Mouse (Mus musculus): ENCODE measurements around the gene Plekha8. TPM values are rescaled to one million over a fixed set of nuclear protein-coding genes. Genes with fewer than 3 reads are reported as not detected.

Gene Plekha8
- polyA plus RNA-seq, 1 experiment from 2014 or later: 4.7 TPM

DNA sequence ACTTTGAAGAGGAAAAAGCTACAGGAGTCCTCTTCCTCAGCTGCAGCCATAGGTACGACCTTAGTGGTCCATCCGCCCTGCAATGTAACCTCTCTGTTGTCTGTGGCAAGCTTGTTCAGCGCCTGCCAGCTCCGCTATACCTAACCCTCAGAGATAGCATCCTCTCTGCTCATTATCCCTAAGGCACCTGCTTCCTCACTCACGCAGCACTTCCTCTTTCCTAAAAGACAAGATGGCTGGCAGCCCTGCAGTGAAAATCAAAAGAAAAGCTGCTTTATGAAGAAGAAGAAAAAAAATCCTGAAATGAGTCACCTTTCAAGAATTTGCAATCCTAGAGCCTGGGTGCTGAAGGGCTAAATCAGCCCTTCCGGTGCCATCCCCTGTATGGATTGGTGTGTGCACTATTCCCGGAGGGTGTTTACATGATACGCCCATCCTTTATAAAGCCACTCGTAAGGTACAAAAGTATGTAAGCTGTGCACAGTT lies 30.4 kb upstream of the Plekha8 start:
- no peak overlapping the region for H3K9ac ChIP-seq (replicated peaks; ENCODE audit: low read depth)
- no peaks in the 10 kb centered on the region for H3K27me3 ChIP-seq (replicated peaks; ENCODE audit: insufficient read depth, low read length)
- H3K36me3 ChIP-seq (ENCODE audit: insufficient read depth, low read length): no peaks in the 10 kb centered on the region
- no peaks in the 10 kb centered on the region for H3K4me1 ChIP-seq (ENCODE audit: insufficient read depth, low read depth, low read length)
- ATAC-seq (no peak), DNase-seq (ENCODE audit: low spot score) (no peak)
- TF ChIP-seq CTCF (IDR thresholded peaks at IDR 0.05) (no peak), EP300 (IDR thresholded peaks at IDR 0.05) (no peak)
- no peak overlapping the region for H3K27ac ChIP-seq (ENCODE audit: low read length)
- 57% methylated on average over 9 of the region's 9 CpGs for WGBS
- H3K4me2 ChIP-seq (replicated peaks; ENCODE audit: low read depth, low read length): no peak overlapping the region
- no peaks in the 10 kb centered on the region for H3K9me3 ChIP-seq (ENCODE audit: low read length)
- no peak overlapping the region for H3K4me3 ChIP-seq (ENCODE audit: low read depth, low read length)

GRCm38 (mm10) chr6:54565012-54565411 lies 29.9 kb upstream of the Plekha8 start:
- H3K4me2 ChIP-seq (replicated peaks; ENCODE audit: low read depth, low read length): no peak overlapping the region
- H3K36me3 ChIP-seq (ENCODE audit: insufficient read depth, low read length): no peaks in the 10 kb centered on the region
- no peak overlapping the region for H3K9ac ChIP-seq (replicated peaks; ENCODE audit: low read depth)
- DNase-seq (ENCODE audit: low spot score): no peak
- no peak overlapping the region for H3K4me3 ChIP-seq (ENCODE audit: low read depth, low read length)
- H3K27me3 ChIP-seq (replicated peaks; ENCODE audit: insufficient read depth, low read length): no peaks in the 10 kb centered on the region
- WGBS: 61% methylated on average over 3 of the region's 3 CpGs
- no peaks in the 10 kb centered on the region for H3K4me1 ChIP-seq (ENCODE audit: insufficient read depth, low read depth, low read length)
- TF ChIP-seq CTCF (IDR thresholded peaks at IDR 0.05): no peak
- no peak for TF ChIP-seq EP300 (IDR thresholded peaks at IDR 0.05)
- no peaks in the 10 kb centered on the region for H3K9me3 ChIP-seq (ENCODE audit: low read length)
- no peak overlapping the region for H3K27ac ChIP-seq (ENCODE audit: low read length)
- no peak for ATAC-seq

- H3K27ac ChIP-seq (ENCODE audit: low read length): no peak within 1 kb of the TSS
- H3K4me2 ChIP-seq (replicated peaks; ENCODE audit: low read depth, low read length): peak within 1 kb of the TSS; percentile 74
- no peaks in the 10 kb centered on the region for H3K4me1 ChIP-seq (ENCODE audit: insufficient read depth, low read depth, low read length)
- ATAC-seq: peak; percentile 59
- H3K36me3 ChIP-seq (ENCODE audit: insufficient read depth, low read length): no peaks in the 10 kb centered on the region
- H3K9ac ChIP-seq (replicated peaks; ENCODE audit: low read depth): no peak within 1 kb of the TSS
- WGBS: 2% methylated on average over 57 of the region's 60 CpGs
- no peaks in the 10 kb centered on the region for H3K27me3 ChIP-seq (replicated peaks; ENCODE audit: insufficient read depth, low read length)
- DNase-seq (ENCODE audit: low spot score): peak; percentile 41
- H3K9me3 ChIP-seq (ENCODE audit: low read length): no peaks in the 10 kb centered on the region
- peak within 1 kb of the TSS; percentile 37 for H3K4me3 ChIP-seq (ENCODE audit: low read depth, low read length)
- TF ChIP-seq CTCF (IDR thresholded peaks at IDR 0.05) (no peak), EP300 (IDR thresholded peaks at IDR 0.05) (no peak)
These were observed 29.0 kb upstream of the Plekha8 start, which contains the start of gene Scrn1 for GRCm38 (mm10) chr6:54565665-54566545. Gene Scrn1 (minus strand): TSS chr6:54566489.

DNA sequence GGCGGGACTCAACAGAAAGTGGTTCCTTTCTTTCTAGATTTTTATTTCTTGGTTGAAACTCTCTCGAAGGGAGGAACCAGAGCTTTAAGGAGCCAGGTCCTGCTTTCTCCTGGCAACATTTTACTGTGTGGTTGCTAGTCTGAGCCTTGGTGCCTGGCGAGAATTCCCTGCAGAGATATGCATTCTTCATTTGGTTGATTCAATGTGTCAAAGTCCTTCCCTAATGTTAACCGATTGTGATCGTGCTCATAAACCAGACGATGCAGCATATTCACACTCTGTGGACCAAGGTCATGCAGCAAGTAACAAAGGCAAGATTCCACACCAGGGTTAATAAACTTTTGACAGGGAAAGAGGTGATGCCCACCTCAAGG lies 28.4 kb upstream of the Plekha8 start:
- no peaks in the 10 kb centered on the region for H3K4me1 ChIP-seq (ENCODE audit: insufficient read depth, low read depth, low read length)
- H3K9ac ChIP-seq (replicated peaks; ENCODE audit: low read depth): no peak overlapping the region
- WGBS: 13% methylated on average over 6 of the region's 6 CpGs
- no peaks in the 10 kb centered on the region for H3K36me3 ChIP-seq (ENCODE audit: insufficient read depth, low read length)
- peak overlapping the region; percentile 74 for H3K4me2 ChIP-seq (replicated peaks; ENCODE audit: low read depth, low read length)
- no peaks in the 10 kb centered on the region for H3K27me3 ChIP-seq (replicated peaks; ENCODE audit: insufficient read depth, low read length)
- TF ChIP-seq CTCF (IDR thresholded peaks at IDR 0.05) (no peak), EP300 (IDR thresholded peaks at IDR 0.05) (no peak)
- peak overlapping the region; percentile 37 for H3K4me3 ChIP-seq (ENCODE audit: low read depth, low read length)
- no peak overlapping the region for H3K27ac ChIP-seq (ENCODE audit: low read length)
- ATAC-seq (no peak), DNase-seq (ENCODE audit: low spot score) (no peak)
- no peaks in the 10 kb centered on the region for H3K9me3 ChIP-seq (ENCODE audit: low read length)

- H3K27me3 ChIP-seq (replicated peaks; ENCODE audit: insufficient read depth, low read length): no peaks in the 10 kb centered on the region
- H3K9ac ChIP-seq (replicated peaks; ENCODE audit: low read depth): no peak overlapping the region
- DNase-seq (ENCODE audit: low spot score): no peak
- no peaks in the 10 kb centered on the region for H3K9me3 ChIP-seq (ENCODE audit: low read length)
- no peaks in the 10 kb centered on the region for H3K4me1 ChIP-seq (ENCODE audit: insufficient read depth, low read depth, low read length)
- H3K27ac ChIP-seq (ENCODE audit: low read length): no peak overlapping the region
- H3K4me2 ChIP-seq (replicated peaks; ENCODE audit: low read depth, low read length): no peak overlapping the region
- ATAC-seq: no peak
- H3K36me3 ChIP-seq (ENCODE audit: insufficient read depth, low read length): no peaks in the 10 kb centered on the region
- H3K4me3 ChIP-seq (ENCODE audit: low read depth, low read length): no peak overlapping the region
- WGBS: 54% methylated on average over 7 of the region's 7 CpGs
- TF ChIP-seq EP300 (IDR thresholded peaks at IDR 0.05) (no peak), CTCF (IDR thresholded peaks at IDR 0.05) (no peak)
These were observed 25.1 kb upstream of the Plekha8 start for GRCm38 (mm10) chr6:54569776-54570175.

DNA sequence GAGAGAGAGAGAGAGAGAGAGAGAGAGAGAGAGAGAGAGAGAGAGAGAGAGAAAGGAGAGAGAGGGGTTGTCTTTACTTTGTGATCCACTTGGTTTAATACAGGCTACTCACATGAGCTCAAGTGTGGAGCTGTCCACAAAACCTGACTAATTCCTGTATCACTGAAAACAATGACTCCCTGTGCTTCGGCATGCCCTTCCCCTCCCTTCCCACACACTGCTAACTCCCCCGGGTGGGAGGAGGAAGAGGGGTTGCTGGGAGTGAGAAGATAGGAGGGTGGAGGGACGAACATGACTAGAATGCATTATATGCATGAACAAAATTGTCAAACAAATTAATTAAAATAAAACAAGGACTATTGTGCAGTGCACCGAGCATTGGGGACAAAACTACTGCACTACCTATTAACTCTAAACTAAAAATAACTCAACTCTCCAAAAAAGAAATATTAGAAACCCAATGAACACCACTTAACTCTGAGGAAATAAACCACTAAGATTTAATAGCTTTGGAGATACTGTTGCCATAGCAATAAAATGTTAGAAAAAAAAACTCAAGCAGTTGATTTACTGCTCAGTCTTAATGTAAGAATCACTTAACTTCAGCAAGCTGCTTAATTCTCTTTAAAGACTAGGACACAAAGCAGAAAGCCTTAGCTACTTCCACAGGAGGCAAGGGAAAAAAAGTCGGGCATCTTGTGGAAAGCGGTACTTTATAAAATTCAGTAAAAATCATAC lies 21.5 kb upstream of the Plekha8 start:
- no peaks in the 10 kb centered on the region for H3K4me1 ChIP-seq (ENCODE audit: insufficient read depth, low read depth, low read length)
- no peak overlapping the region for H3K9ac ChIP-seq (replicated peaks; ENCODE audit: low read depth)
- ATAC-seq (no peak), DNase-seq (ENCODE audit: low spot score) (peak; percentile 21)
- no peak for TF ChIP-seq CTCF (IDR thresholded peaks at IDR 0.05)
- TF ChIP-seq EP300 (IDR thresholded peaks at IDR 0.05): no peak
- no peaks in the 10 kb centered on the region for H3K27me3 ChIP-seq (replicated peaks; ENCODE audit: insufficient read depth, low read length)
- H3K4me2 ChIP-seq (replicated peaks; ENCODE audit: low read depth, low read length): no peak overlapping the region
- H3K9me3 ChIP-seq (ENCODE audit: low read length): no peaks in the 10 kb centered on the region
- H3K36me3 ChIP-seq (ENCODE audit: insufficient read depth, low read length): no peaks in the 10 kb centered on the region
- WGBS: 34% methylated on average over 6 of the region's 6 CpGs
- no peak overlapping the region for H3K4me3 ChIP-seq (ENCODE audit: low read depth, low read length)
- no peak overlapping the region for H3K27ac ChIP-seq (ENCODE audit: low read length)

Measured in lung, postnatal 0 days (tissue).